Mouse (Mus musculus) cerebellum, adult 2 months (tissue): ENCODE results near the gene Kalrn.

Experiments used
- CTCF ChIP-seq: fragments of 200-500 bp; IDR thresholded peaks from 2 replicates; pipeline ENCODE4 v1.5.1; 2011; ENCODE audit warnings: low read depth, mild to moderate bottlenecking, control low read depth, low read length, moderate library complexity, borderline replicate concordance; ENCODE audit not compliant: insufficient read depth
- POLR2A ChIP-seq: fragments of 200-500 bp; IDR thresholded peaks from 2 replicates; pipeline ENCODE4 v1.6.1; 2011; ENCODE audit warnings: low read length, control low read depth, borderline replicate concordance; ENCODE audit not compliant: insufficient read depth

- TF ChIP-seq CTCF (no peak), POLR2A (no peak)
Measured at GRCm38 (mm10) chr16:34036327-34037047, 536.8 kb downstream of the Kalrn start.
